ENCODE assay signal across 8 mouse cellular contexts in the genomic region with DNA sequence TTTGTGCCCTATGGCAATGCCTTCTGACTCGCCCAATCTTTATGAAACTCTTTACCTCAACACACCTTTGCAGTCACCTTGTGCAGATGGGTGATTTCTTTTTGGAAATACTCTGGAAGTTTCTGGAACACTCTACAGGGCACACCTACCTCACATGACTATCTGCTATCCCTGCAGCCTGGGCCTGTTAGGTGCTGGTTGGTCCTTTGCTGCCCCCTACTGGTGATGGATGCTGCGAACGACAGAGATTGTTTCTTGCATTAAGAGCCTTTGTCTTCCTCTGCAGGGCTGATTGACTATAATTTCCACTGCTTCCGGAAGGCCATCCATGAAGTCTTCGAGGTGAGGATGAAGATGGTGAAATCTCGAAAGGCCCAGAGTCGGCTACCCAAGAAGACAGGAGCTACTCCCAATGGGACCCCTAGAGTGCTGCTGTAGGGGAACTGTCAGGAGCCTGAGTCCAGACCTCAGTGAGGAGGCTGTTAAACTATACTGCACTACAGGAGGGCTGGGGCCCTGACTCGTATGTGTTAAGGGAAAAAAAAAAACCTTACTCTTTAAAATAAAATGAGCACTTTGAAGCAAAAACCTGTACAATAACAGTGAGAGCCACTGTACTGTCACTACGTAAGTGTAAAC. TPM values are rescaled to one million over a fixed set of nuclear protein-coding genes. Genes with fewer than 3 reads are reported as not detected.
A peak's percentile ranks its signal among the peaks of the same experiment; 100 is the strongest.
DNase-seq lines count a peak whose midpoint lies in the region; ATAC-seq and TF ChIP-seq lines count a peak whose summit lies in the region.

No protein-coding gene starts in this region.

- DNase-seq in c-Kit-positive CD71-positive TER-119-positive erythroid progenitor cells, embryonic 14.5 days (ENCODE audit: low spot score): peak; percentile 86
- peak; percentile 94 for DNase-seq in forebrain, embryonic 14.5 days (ENCODE audit: low spot score)
- DNase-seq in heart, postnatal 36 days: peak; percentile 85 to 90
- DNase-seq in layer of hippocampus, adult 11-12 months (ENCODE audit: low spot score): peak; percentile 95
- DNase-seq in lung, adult 18-20 months: peak; percentile 76 to 81
- peak; percentile 70 for DNase-seq in testis, postnatal 14 days (ENCODE audit: low spot score)

- H3K9me3 ChIP-seq in E14TG2a.4 (ENCODE audit: low read length): no peaks in the 10 kb centered on the region
- no peaks in the 10 kb centered on the region for H3K9me3 ChIP-seq in forebrain, embryonic 14.5 days (replicated peaks; ENCODE audit: control insufficient read depth, low read length)

- H3K4me2 ChIP-seq in forebrain, embryonic 14.5 days (ENCODE audit: low read length): no peak overlapping the region

- 46% methylated on average over 9 of the region's 9 CpGs for WGBS in forebrain, embryonic 14.5 days

- intact Hi-C loops in heart, postnatal 36 days (cut with DNase I): loop anchor here (2.0 to 10.0 kb wide), 5 partner anchors 68 to 432 kb away; a partner anchor contains a TSS

- no peaks in the 10 kb centered on the region for H3K27me3 ChIP-seq in E14TG2a.4 (ENCODE audit: insufficient read depth, low read length)
- H3K27me3 ChIP-seq in forebrain, embryonic 14.5 days (replicated peaks; ENCODE audit: control insufficient read depth, insufficient read depth, low read length): no peaks in the 10 kb centered on the region

- no peaks in the 10 kb centered on the region for H3K4me1 ChIP-seq in E14TG2a.4 (replicated peaks; ENCODE audit: low read depth, low read length)
- H3K4me1 ChIP-seq in forebrain, embryonic 14.5 days (ENCODE audit: control insufficient read depth, insufficient read depth, low read length): no peaks in the 10 kb centered on the region

- TF ChIP-seq CTCF in E14TG2a.4 (conservative IDR thresholded peaks at IDR 0.05; ENCODE audit: low read length): peak; percentile 85

- peak; percentile 94 for ATAC-seq in forebrain, embryonic 14.5 days
- peak; percentile 86 for ATAC-seq in neutrophil, adult 5-6 weeks (ENCODE audit: extremely low read depth, insufficient number of reproducible peaks, low FRiP score, poor library complexity, severe bottlenecking)

- peaks cover 38% of the 10 kb centered on the region for H3K36me3 ChIP-seq in E14TG2a.4 (ENCODE audit: insufficient read depth, low read length)
- peaks cover 26% of the 10 kb centered on the region for H3K36me3 ChIP-seq in forebrain, embryonic 14.5 days (ENCODE audit: control insufficient read depth, insufficient read depth, low read length)

- H3K4me3 ChIP-seq in E14TG2a.4 (replicated peaks; ENCODE audit: low read length): no peak overlapping the region
- no peak overlapping the region for H3K4me3 ChIP-seq in forebrain, embryonic 14.5 days (ENCODE audit: low read depth, low read length)

- no peak overlapping the region for H3K27ac ChIP-seq in forebrain, embryonic 14.5 days (ENCODE audit: low read depth, low read length)

- no peak overlapping the region for H3K9ac ChIP-seq in forebrain, embryonic 14.5 days (ENCODE audit: low read length)

RNA-seq across cellular contexts. Expression of a gene that starts 12.7 kb away (rescaled TPM):
- 53.5 and 53.9 TPM in 2 replicates for polyA plus RNA-seq in forebrain, embryonic 14.5 days (2014; fragmentation: Nextera tagmentation; extraction: Ambion mirVana)
- total RNA-seq in heart, postnatal 36 days (2021): 10 to 100 TPM; 41.6 to 42.5 TPM
- total RNA-seq in neutrophil, adult 5-6 weeks (2017): 48.2 and 55.1 TPM in 2 replicates

RNA-seq across cellular contexts. Expression of a gene that starts 35.6 kb away (rescaled TPM):
- 17.6 and 22.7 TPM in 2 replicates for polyA plus RNA-seq in forebrain, embryonic 14.5 days (2014; fragmentation: Nextera tagmentation; extraction: Ambion mirVana)
- total RNA-seq in heart, postnatal 36 days (2021): 10 to 100 TPM; 89.1 to 92.1 TPM
- 1.6 and 1.7 TPM in 2 replicates for total RNA-seq in neutrophil, adult 5-6 weeks (2017)

RNA-seq across cellular contexts. Expression of a gene that starts 44.3 kb away (rescaled TPM):
- polyA plus RNA-seq in forebrain, embryonic 14.5 days (2014; fragmentation: Nextera tagmentation; extraction: Ambion mirVana): 0.34 and 0.47 TPM in 2 replicates
- total RNA-seq in heart, postnatal 36 days (2021): 1 to 10 TPM; 1.1 to 1.9 TPM
- total RNA-seq in neutrophil, adult 5-6 weeks (2017): 0.81 TPM in 1 of 2 replicates, not detected in the other

Comparison
In these comparisons a context has a peak if more than half of its experiments do, and no peak if none do; other contexts are left out.
1. RNA of a gene that starts 35.6 kb away (total RNA-seq): 89.1 to 92.1 TPM in heart, postnatal 36 days; 1.6 to 1.7 TPM in neutrophil, adult 5-6 weeks; every median in the first group is over 10 times any median in the second.
2. Peak in every context shown above with its lines, with median percentiles within 50 percentile points of each other: DNase-seq.